In genomic region chr10:98995016-98995747, GRCm38 (mm10) we compare ENCODE assay signal across 8 mouse cellular contexts.
DNase-seq lines count a peak whose midpoint lies in the region; ATAC-seq and TF ChIP-seq lines count a peak whose summit lies in the region.
"Not testable (repeated sequence)": the region's sequence is repeated elsewhere in the genome, so short reads cannot be mapped to it uniquely, and the experiment has no call there.

No protein-coding gene starts in this region.

- H3K27me3 ChIP-seq in MEL (ENCODE audit: control insufficient read depth in 1 of 2, insufficient read depth in 2 of 2, low read length in 2 of 2); hindbrain, postnatal 0 days (ENCODE audit: insufficient read depth, low read length); splenic B cell, adult 2 months (ENCODE audit: control insufficient read depth, insufficient read depth, low read length, poor library complexity, severe bottlenecking): not testable (repeated sequence)

- H3K4me2 ChIP-seq in hindbrain, postnatal 0 days (ENCODE audit: low read depth, low read length): not testable (repeated sequence)

- not testable (repeated sequence) for H3K4me1 ChIP-seq in MEL (ENCODE audit: control insufficient read depth in 1 of 2, insufficient read depth in 2 of 2, low read length in 2 of 2); hindbrain, postnatal 0 days (ENCODE audit: insufficient read depth, low read length)

- DNase-seq in 416B (ENCODE audit: low read depth): peak; percentile 22
- DNase-seq in MEL (ENCODE audit: low read depth, low spot score); gastrocnemius, adult 2 months; hindbrain, postnatal 0 days (ENCODE audit: low spot score); layer of hippocampus, adult 2 months (ENCODE audit: low spot score in 2 of 2): not testable (repeated sequence)
- peak; percentile 6 for DNase-seq in adrenal gland, postnatal 14 days
- DNase-seq in lung, postnatal 10 days: peak; percentile 11
- DNase-seq in splenic B cell, adult 2 months (ENCODE audit: low read depth, low spot score): peak; percentile 22

- intact Hi-C loops in gastrocnemius, adult 2 months (cut with DNase I): not testable (repeated sequence)

- H3K9me3 ChIP-seq in MEL (replicated peaks; ENCODE audit: insufficient read depth, low read length); hindbrain, postnatal 0 days (ENCODE audit: low read length): not testable (repeated sequence)

- TF ChIP-seq EP300 in MEL (IDR thresholded peaks at IDR 0.05; ENCODE audit: low read depth in 1 of 2, low read length in 2 of 2): not testable (repeated sequence)

- not testable (repeated sequence) for H3K79me2 ChIP-seq in MEL (ENCODE audit: control insufficient read depth, insufficient read depth, low read length, poor library complexity)

- peak; percentile 20 for TF ChIP-seq RAD21 in MEL (IDR thresholded peaks at IDR 0.05; ENCODE audit: low read depth, low read length)

- TF ChIP-seq CTCF in MEL (IDR thresholded peaks at IDR 0.05 in 2 of 3, conservative IDR thresholded peaks at IDR 0.05 in 1 of 3; ENCODE audit: control insufficient read depth in 1 of 3, insufficient read depth in 1 of 3, low read depth in 2 of 3, low read length in 3 of 3, poor library complexity in 1 of 3, severe bottlenecking in 1 of 3): peak in 1 of 3 experiments; percentile 14; a peak in 1 of 6 replicates
- TF ChIP-seq CTCF in gastrocnemius, adult 2 months (IDR thresholded peaks at IDR 0.05): peak; percentile 15; the same call in 1 of the 2 replicates
- TF ChIP-seq CTCF in hindbrain, postnatal 0 days (IDR thresholded peaks at IDR 0.05; ENCODE audit: low read depth): peak; percentile 42
- TF ChIP-seq CTCF in layer of hippocampus, adult 2 months (conservative IDR thresholded peaks at IDR 0.05): peak; percentile 40

- H3K36me3 ChIP-seq in MEL (ENCODE audit: control insufficient read depth in 1 of 2, insufficient read depth in 2 of 2, low read length in 2 of 2); splenic B cell, adult 2 months (ENCODE audit: control insufficient read depth, insufficient read depth, low read length, poor library complexity, severe bottlenecking): not testable (repeated sequence)
- H3K36me3 ChIP-seq in hindbrain, postnatal 0 days (ENCODE audit: insufficient read depth, low read length): peaks cover 50% of the 10 kb centered on the region

- not testable (repeated sequence) for H3K9ac ChIP-seq in MEL (ENCODE audit: control insufficient read depth, low read depth, low read length, poor library complexity, severe bottlenecking); hindbrain, postnatal 0 days (replicated peaks; ENCODE audit: low read length)

- 87% methylated on average over 6 of the region's 6 CpGs for WGBS in hindbrain, postnatal 0 days

- not testable (repeated sequence) for ATAC-seq in hindbrain, postnatal 0 days

- not testable (repeated sequence) for H3K4me3 ChIP-seq in MEL (ENCODE audit: control insufficient read depth in 1 of 2, insufficient read depth in 1 of 2, low read depth in 2 of 2, low read length in 2 of 2); gastrocnemius, adult 2 months; hindbrain, postnatal 0 days (ENCODE audit: low read length); layer of hippocampus, adult 2 months

- TF ChIP-seq POLR2A in MEL (IDR thresholded peaks at IDR 0.05; ENCODE audit: control insufficient read depth in 1 of 2, insufficient read depth in 1 of 2, low read depth in 1 of 2, low read length in 2 of 2, poor library complexity in 1 of 2): not testable (repeated sequence)

- not testable (repeated sequence) for H3K27ac ChIP-seq in MEL (ENCODE audit: control insufficient read depth, low read depth, low read length); gastrocnemius, adult 2 months; hindbrain, postnatal 0 days
- H3K27ac ChIP-seq in layer of hippocampus, adult 2 months: 0 out of 2 replicates have a peak overlapping the region, but pooled peaks have one; percentile 59

TF ChIP-seq in MEL, 35 proteins besides CTCF, POLR2A, EP300 and RAD21:
- TF ChIP-seq SMC3 (IDR thresholded peaks at IDR 0.05; ENCODE audit: low read depth, low read length): peak; percentile 27
